Mouse (Mus musculus) CH12.LX (cell line): ENCODE measurements around the gene Mipep.

Source experiments
- CHD1 ChIP-seq: IDR thresholded peaks from 2 replicates; pipeline ENCODE4 v1.6.1; 2012; ENCODE audit warnings: low read depth, low read length, improper control_type of control experiment, inconsistent platforms
- CTCF ChIP-seq, 2 experiments: IDR thresholded peaks in 1 of 2; conservative IDR thresholded peaks in 1 of 2; 2 replicates each; pipeline ENCODE4 v1.5.1; 2011 to 2012; ENCODE audit warnings: low read depth in 2 of 2, low read length in 2 of 2, improper control_type of control experiment in 1 of 2, inconsistent platforms in 1 of 2, mild to moderate bottlenecking in 1 of 2, moderate library complexity in 1 of 2
- IRF4 ChIP-seq: IDR thresholded peaks from 2 replicates; pipeline ENCODE4 v1.6.1; 2014; ENCODE audit warnings: low read depth, mild to moderate bottlenecking, inconsistent platforms, low read length, improper control_type of control experiment
- MAZ ChIP-seq: IDR thresholded peaks from 2 replicates; pipeline ENCODE4 v1.6.1; 2012; ENCODE audit warnings: low read depth, mild to moderate bottlenecking, inconsistent platforms, low read length, improper control_type of control experiment, moderate library complexity
- ZMIZ1 ChIP-seq: IDR thresholded peaks from 2 replicates; pipeline ENCODE4 v1.6.1; 2012; ENCODE audit warnings: low read depth, mild to moderate bottlenecking, inconsistent platforms, low read length, improper control_type of control experiment

DNA sequence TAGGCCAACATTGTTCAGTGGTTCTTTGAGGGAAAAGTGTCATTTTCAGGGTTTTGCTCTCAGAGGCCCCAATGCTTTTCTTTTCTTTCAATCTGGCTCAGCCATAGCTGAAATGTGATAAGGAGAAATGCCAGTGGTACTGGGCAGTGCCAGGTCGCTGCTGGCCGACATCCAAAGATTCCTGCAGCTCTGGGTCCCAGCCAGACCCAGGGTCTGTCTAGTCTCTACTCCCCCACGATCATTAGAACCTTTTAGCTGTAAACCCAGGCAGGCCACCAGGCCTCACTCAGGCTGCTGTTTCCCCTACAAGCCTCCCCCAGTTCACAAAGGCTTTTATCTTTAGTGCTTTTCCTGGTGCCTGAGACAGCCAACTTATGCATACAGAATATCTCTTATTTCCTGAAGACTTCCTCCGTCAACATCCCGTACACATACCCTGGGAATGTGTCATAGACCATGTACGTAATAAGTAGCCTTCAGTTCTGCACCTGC, 42.8 kb upstream of the Mipep start:
- TF ChIP-seq MAZ (no peak), CHD1 (no peak), CTCF (conservative IDR thresholded peaks at IDR 0.05 in 1 of 2, IDR thresholded peaks at IDR 0.05 in 1 of 2; ENCODE audit: low read depth in 2 of 2, low read length in 2 of 2) (no peak), IRF4 (no peak), ZMIZ1 (no peak)
